Mouse (Mus musculus) yolk sac, embryonic 10.5 days (tissue): ENCODE results near the gene Galnt13.
"Not testable (repeated sequence)": the region's sequence is repeated elsewhere in the genome, so short reads cannot be mapped to it uniquely, and the experiment has no call there.

Source experiments
- DNase-seq: peaks from one replicate; pipeline ENCODE4 v3.0.0-alpha.2; 2017; ENCODE audit warnings: low spot score

Galnt13 gene

GRCm38 (mm10) chr2:54915088-54915670, 479.1 kb downstream of the Galnt13 start:
- no peak for DNase-seq

DNA sequence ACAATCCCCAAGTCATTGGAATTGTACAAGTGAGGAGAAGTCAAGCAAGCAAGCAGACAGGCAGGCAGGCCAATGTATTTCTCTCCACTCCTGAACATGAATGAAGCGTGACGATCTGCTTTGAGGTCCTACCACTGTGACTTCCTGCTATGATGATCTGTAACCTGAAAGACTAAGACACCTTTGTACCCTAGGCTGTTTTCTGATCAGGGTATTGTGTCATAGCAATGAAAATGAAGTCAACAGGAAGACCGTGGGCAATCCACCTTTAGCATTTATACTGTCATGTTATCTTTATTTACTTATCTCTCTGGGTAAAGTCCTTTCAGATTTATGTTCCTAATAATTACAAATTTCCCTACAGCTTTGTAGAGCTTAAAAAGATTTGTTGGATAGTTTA, 500.3 kb downstream of the Galnt13 start:
- no peak for DNase-seq

- no peak for DNase-seq
Measured at GRCm38 (mm10) chr2:54937306-54937705, 501.2 kb downstream of the Galnt13 start.

DNA sequence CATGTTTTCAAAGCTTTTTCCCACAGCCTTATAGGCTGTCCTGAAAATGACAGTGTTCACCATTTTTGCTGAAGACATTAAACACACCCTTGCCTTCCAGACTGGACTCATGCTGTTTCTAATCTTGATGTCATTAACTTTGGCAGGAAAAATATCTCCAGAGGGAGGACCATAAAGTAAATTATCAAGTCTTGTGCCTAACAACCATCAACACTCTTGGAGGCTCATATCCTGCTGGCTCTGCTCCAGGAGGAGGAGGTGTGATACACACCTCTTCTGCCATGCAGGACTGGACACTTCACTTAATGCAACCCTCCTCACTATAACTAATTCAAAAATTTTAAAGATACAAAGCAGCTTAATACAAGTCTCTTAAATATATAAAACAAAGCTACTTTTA, 502.0 kb downstream of the Galnt13 start:
- DNase-seq = no peak

GRCm38 (mm10) chr2:54943386-54943785, 507.3 kb downstream of the Galnt13 start:
- no peak for DNase-seq

- DNase-seq = no peak
Measured at GRCm38 (mm10) chr2:54983839-54984238, 547.7 kb downstream of the Galnt13 start.

DNA sequence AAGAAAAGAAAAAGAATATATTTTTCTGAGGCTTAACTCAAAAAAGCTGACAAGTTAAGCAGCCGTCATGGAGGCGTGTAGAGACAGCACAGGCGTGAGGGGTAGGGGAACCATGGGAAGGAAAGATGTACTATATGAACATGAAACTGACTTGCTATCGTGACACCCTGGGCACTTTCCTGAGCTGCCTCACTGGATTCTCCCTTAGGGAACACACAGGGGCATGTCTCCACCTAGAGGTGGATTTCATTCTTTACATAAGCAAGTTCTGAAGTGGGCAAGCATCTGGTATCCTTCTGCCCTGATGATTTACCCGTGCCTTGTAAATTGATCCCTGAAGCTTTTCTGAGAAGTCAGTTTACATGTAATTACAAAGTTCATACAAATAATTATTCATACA, 586.4 kb downstream of the Galnt13 start:
- DNase-seq = not testable (repeated sequence)

DNA sequence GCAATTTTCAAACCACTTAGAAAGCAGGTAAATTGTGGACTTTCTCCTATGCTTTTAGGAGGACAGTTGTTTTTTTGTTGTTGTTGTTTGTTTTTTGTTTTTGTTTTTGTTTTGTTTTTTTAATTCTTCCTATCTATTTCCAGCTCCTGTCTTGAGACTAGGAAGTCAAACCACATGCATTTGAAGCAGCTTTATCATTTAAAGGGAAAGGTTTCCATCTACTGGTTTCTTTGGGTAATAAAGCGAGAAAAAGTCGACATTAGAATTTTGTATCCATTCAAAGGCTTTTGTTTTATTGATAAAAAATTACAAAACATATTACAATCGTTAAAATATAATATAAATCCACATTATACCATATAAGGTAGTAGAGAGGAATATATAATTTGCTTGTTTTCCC, 598.5 kb downstream of the Galnt13 start:
- no peak for DNase-seq

GRCm38 (mm10) chr2:55065469-55066315, 629.6 kb downstream of the Galnt13 start:
- no peak for DNase-seq

- no peak for DNase-seq
Measured at GRCm38 (mm10) chr2:55085580-55085979, 649.5 kb downstream of the Galnt13 start.

DNA sequence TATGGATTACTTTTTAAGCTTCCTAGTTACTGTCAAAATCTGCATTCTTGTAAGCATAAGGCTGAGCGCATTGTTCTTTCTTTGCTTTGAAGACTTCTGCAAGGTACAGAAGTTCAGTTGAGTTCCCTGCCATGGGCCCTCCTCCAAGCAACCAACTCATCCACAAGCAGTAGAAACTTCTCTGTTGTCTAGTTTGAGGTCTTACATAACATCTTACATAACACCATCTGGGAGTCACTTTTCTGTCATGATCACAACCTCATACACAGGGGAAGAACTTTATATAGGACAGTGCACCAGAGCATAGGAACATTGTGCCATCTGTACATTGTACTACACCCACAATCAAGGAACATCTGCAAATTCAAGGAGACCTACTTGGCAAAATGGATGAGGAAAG, 651.9 kb downstream of the Galnt13 start:
- DNase-seq = no peak

DNA sequence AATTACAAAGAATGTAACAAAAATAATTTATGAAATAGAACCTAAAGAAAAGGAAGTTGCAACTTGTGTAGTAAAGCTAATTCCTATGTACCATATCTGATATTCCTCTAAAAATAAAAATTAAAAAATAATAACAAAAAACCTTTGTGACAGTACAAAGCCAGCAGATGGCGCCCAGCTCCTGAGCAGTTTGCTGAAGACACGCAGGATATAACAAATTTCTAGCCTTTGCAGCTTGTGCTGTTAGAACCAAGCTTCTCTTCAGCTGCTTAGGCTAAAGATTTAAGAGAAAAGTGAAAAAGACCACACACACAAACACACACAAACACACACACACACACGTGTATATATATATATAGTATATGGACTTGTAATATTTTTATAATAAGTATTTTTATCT, 654.2 kb downstream of the Galnt13 start:
- no peak for DNase-seq

GRCm38 (mm10) chr2:55091495-55091894, 655.4 kb downstream of the Galnt13 start:
- no peak for DNase-seq

- no peak for DNase-seq
Measured at GRCm38 (mm10) chr2:55099100-55099499, 663.0 kb downstream of the Galnt13 start.

- no peak for DNase-seq
Measured at GRCm38 (mm10) chr2:55101279-55101678, 665.2 kb downstream of the Galnt13 start.

GRCm38 (mm10) chr2:55103521-55103920, 667.4 kb downstream of the Galnt13 start:
- no peak for DNase-seq

- no peak for DNase-seq
Measured at GRCm38 (mm10) chr2:55107828-55108227, 671.7 kb downstream of the Galnt13 start.

- DNase-seq = no peak
Measured at GRCm38 (mm10) chr2:55153089-55153488, 717.0 kb downstream of the Galnt13 start.

DNA sequence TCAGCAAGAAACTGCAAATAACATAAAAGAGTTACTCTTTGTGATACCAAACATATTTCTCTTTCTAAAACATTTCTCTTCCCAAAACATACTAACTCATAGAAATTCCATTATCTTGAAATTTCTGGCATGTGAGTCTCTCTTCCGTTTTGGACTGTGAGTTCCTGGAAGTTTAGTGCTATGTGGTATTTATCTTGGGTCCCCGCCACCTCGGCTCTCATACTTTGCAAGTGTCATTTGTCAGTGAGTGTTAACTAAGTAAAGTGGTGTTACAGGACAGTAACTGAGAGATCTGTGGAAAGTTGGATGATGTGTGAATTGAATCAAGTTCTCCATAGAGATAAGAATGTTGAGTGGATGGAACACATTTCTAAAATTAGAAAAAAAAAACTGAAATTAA, 728.7 kb downstream of the Galnt13 start:
- DNase-seq = no peak
